Mouse (Mus musculus) CH12.LX (cell line): Measurements from ENCODE around the gene Eif4g3. TPM values are rescaled to one million over a fixed set of nuclear protein-coding genes. Genes with fewer than 3 reads are reported as not detected.
A peak's percentile ranks its signal among the peaks of the same experiment; 100 is the strongest.

Experiments used
- DNase-seq: peaks from one replicate; pipeline ENCODE4 v3.0.0-alpha.2; 2013; ENCODE audit errors: extremely low read depth
- H3K27ac ChIP-seq: 2 replicates; pipeline ENCODE4 v1.5.1; 2012; ENCODE audit warnings: low read depth, mild to moderate bottlenecking, control low read depth, moderate library complexity; ENCODE audit not compliant: insufficient read depth
- H3K27me3 ChIP-seq: replicated peaks from 2 replicates; pipeline ENCODE3; 2012; ENCODE audit warnings: inconsistent platforms
- H3K36me3 ChIP-seq, 2 experiments: replicated peaks in 1 of 2; 2 replicates each; pipeline versions ENCODE3 to v1.6.1; 2012; ENCODE audit warnings: inconsistent platforms in 1 of 2, low read length in 1 of 2, mild to moderate bottlenecking in 1 of 2, mixed read lengths in 1 of 2, moderate library complexity in 1 of 2; ENCODE audit not compliant: control insufficient read depth in 1 of 2, insufficient read depth in 1 of 2
- H3K4me1 ChIP-seq, 2 experiments: 2 replicates each; pipeline ENCODE4 v1.6.1; 2012; ENCODE audit warnings: inconsistent platforms in 1 of 2, moderate library complexity in 1 of 2; ENCODE audit not compliant: insufficient read depth in 2 of 2, control insufficient read depth in 1 of 2
- H3K4me2 ChIP-seq: 2 replicates; pipeline ENCODE4 v1.6.1; 2012; ENCODE audit warnings: low read depth, mild to moderate bottlenecking, control low read depth; ENCODE audit not compliant: poor library complexity, insufficient read depth, severe bottlenecking
- H3K4me3 ChIP-seq, 3 experiments: fragments of 150-350 bp in 1 of 3; sonication (generic) in 1 of 3; replicated peaks in 1 of 3; 2 replicates each; pipeline versions ENCODE3 to v1.5.1; 2011 to 2012; ENCODE audit warnings: low read depth in 2 of 3, low read length in 2 of 3, mild to moderate bottlenecking in 2 of 3, moderate library complexity in 2 of 3, control low read depth in 1 of 3, improper control_type of control experiment in 1 of 3, inconsistent platforms in 1 of 3, mixed read lengths in 1 of 3; ENCODE audit not compliant: poor library complexity in 1 of 3
- H3K79me2 ChIP-seq: replicated peaks from 2 replicates; pipeline ENCODE4 v1.6.1; 2012; ENCODE audit warnings: mild to moderate bottlenecking, moderate library complexity; ENCODE audit not compliant: control insufficient read depth, poor library complexity, insufficient read depth, severe bottlenecking; ENCODE audit errors: extremely low read depth
- H3K9ac ChIP-seq: 2 replicates; pipeline ENCODE4 v1.6.1; 2012; ENCODE audit warnings: low read depth, mild to moderate bottlenecking, control low read depth, moderate library complexity; ENCODE audit not compliant: insufficient read depth
- H3K9me3 ChIP-seq: replicated peaks from 2 replicates; pipeline ENCODE3; 2012; ENCODE audit warnings: low read length, inconsistent platforms, mixed read lengths
- BHLHE40 ChIP-seq: IDR thresholded peaks from 2 replicates; pipeline ENCODE4 v1.6.1; 2011; ENCODE audit warnings: mild to moderate bottlenecking, low read depth, low read length, improper control_type of control experiment
- CTCF ChIP-seq, 2 experiments: IDR thresholded peaks in 1 of 2; conservative IDR thresholded peaks in 1 of 2; 2 replicates each; pipeline ENCODE4 v1.5.1; 2011 to 2012; ENCODE audit warnings: low read depth in 2 of 2, low read length in 2 of 2, improper control_type of control experiment in 1 of 2, inconsistent platforms in 1 of 2, mild to moderate bottlenecking in 1 of 2, moderate library complexity in 1 of 2
- E2F4 ChIP-seq: IDR thresholded peaks from 2 replicates; pipeline ENCODE4 v1.6.1; 2011; ENCODE audit warnings: low read depth, low read length, improper control_type of control experiment; ENCODE audit not compliant: insufficient replicate concordance
- EP300 ChIP-seq: IDR thresholded peaks from 2 replicates; pipeline ENCODE4 v1.6.1; 2011; ENCODE audit warnings: low read length, improper control_type of control experiment
- HCFC1 ChIP-seq: IDR thresholded peaks from 2 replicates; pipeline ENCODE4 v1.6.1; 2012; ENCODE audit warnings: low read depth, mild to moderate bottlenecking, inconsistent platforms, low read length, improper control_type of control experiment
- IRF4 ChIP-seq: IDR thresholded peaks from 2 replicates; pipeline ENCODE4 v1.6.1; 2014; ENCODE audit warnings: low read depth, mild to moderate bottlenecking, inconsistent platforms, low read length, improper control_type of control experiment
- JUN ChIP-seq: IDR thresholded peaks from 2 replicates; pipeline ENCODE4 v1.6.1; 2011; ENCODE audit warnings: low read depth, mild to moderate bottlenecking, low read length, improper control_type of control experiment, moderate library complexity; ENCODE audit not compliant: insufficient read depth
- JUND ChIP-seq: conservative IDR thresholded peaks from 2 replicates; pipeline ENCODE4 v1.6.1; 2011; ENCODE audit warnings: low read depth, low read length, improper control_type of control experiment
- MAX ChIP-seq: IDR thresholded peaks from 2 replicates; pipeline ENCODE4 v1.6.1; 2011; ENCODE audit warnings: low read length, improper control_type of control experiment
- MXI1 ChIP-seq: IDR thresholded peaks from 2 replicates; pipeline ENCODE4 v1.6.1; 2011; ENCODE audit warnings: mild to moderate bottlenecking, low read depth, low read length, improper control_type of control experiment
- MYC ChIP-seq: IDR thresholded peaks from 2 replicates; pipeline ENCODE4 v1.6.1; 2011; ENCODE audit warnings: low read depth, mild to moderate bottlenecking, improper control_type of control experiment, low read length
- NELFE ChIP-seq: IDR thresholded peaks from 2 replicates; pipeline ENCODE4 v1.6.1; 2011; ENCODE audit warnings: low read depth, low read length, improper control_type of control experiment
- NRF1 ChIP-seq: IDR thresholded peaks from 2 replicates; pipeline ENCODE4 v1.6.1; 2014; ENCODE audit warnings: low read depth, mild to moderate bottlenecking, inconsistent platforms, low read length, improper control_type of control experiment, moderate library complexity
- PAX5 ChIP-seq: IDR thresholded peaks from 2 replicates; pipeline ENCODE4 v1.6.1; 2012; ENCODE audit warnings: low read length, inconsistent platforms, mixed read lengths
- RCOR1 ChIP-seq: conservative IDR thresholded peaks from 2 replicates; pipeline ENCODE4 v1.6.1; 2012; ENCODE audit warnings: low read depth, mild to moderate bottlenecking, inconsistent platforms, low read length, improper control_type of control experiment
- SMC3 ChIP-seq: IDR thresholded peaks from 2 replicates; pipeline ENCODE4 v1.6.1; 2011; ENCODE audit warnings: low read depth, low read length, improper control_type of control experiment
- USF1 ChIP-seq: IDR thresholded peaks from 2 replicates; pipeline ENCODE4 v1.6.1; 2014; ENCODE audit warnings: low read depth, mild to moderate bottlenecking, inconsistent platforms, low read length, improper control_type of control experiment
- USF2 ChIP-seq: conservative IDR thresholded peaks from 2 replicates; pipeline ENCODE4 v1.6.1; 2011; ENCODE audit warnings: low read depth, low read length, improper control_type of control experiment
- ZC3H11A ChIP-seq: IDR thresholded peaks from 2 replicates; pipeline ENCODE4 v1.6.1; 2012; ENCODE audit warnings: low read depth, mild to moderate bottlenecking, inconsistent platforms, low read length, improper control_type of control experiment
- ZKSCAN1 ChIP-seq: IDR thresholded peaks from 2 replicates; pipeline ENCODE4 v1.6.1; 2012; ENCODE audit warnings: low read depth, inconsistent platforms, low read length, improper control_type of control experiment, borderline replicate concordance
- ZMIZ1 ChIP-seq: IDR thresholded peaks from 2 replicates; pipeline ENCODE4 v1.6.1; 2012; ENCODE audit warnings: low read depth, mild to moderate bottlenecking, inconsistent platforms, low read length, improper control_type of control experiment
- ZNF384 ChIP-seq: IDR thresholded peaks from 2 replicates; pipeline ENCODE4 v1.6.1; 2012; ENCODE audit warnings: low read depth, low read length, improper control_type of control experiment, inconsistent platforms
- dilution Hi-C: fragments of 300-500 bp; cut with MboI; formaldehyde crosslinking; loops from 2 replicates; pipeline ENCODE4 v1.14.3; 2020; ENCODE audit warnings: low sequenced_read_pairs; ENCODE audit not compliant: extremely low pct_unique_long_range_greater_than_20kb, extremely low pct_ligation_motif_present
- in situ Hi-C: fragments of 300-500 bp; cut with MboI; formaldehyde crosslinking; loops from 3 replicates; pipeline ENCODE4 v1.14.3; 2019; ENCODE audit warnings: low sequenced_read_pairs, low pct_ligation_motif_present, low pct_unique_long_range_greater_than_20kb, mixed read lengths
- polyA plus RNA-seq: library from polyadenylated mRNA; unstranded; fragments of >175 nt; gene quantifications from 2 replicates; pipeline ENCODE4 v1.2.1, GENCODE M21; 2012; ENCODE audit warnings: low read depth; ENCODE audit not compliant: insufficient read length
- total RNA-seq, 2 experiments: library from RNA; depleted of rRNA; stranded (reverse); fragments of 300-350 nt in 1 of 2; fragments of >200 nt in 1 of 2; gene quantifications; 2 replicates each; pipeline ENCODE4 v1.2.3; 2012 to 2014

The Eif4g3 gene
- total and polyA plus RNA-seq, 3 experiments = 10.8 to 47.2 (median 24.0) TPM

GRCm38 (mm10) chr4:137945376-137945775, 47.4 kb upstream of the Eif4g3 start (continued):
- TF ChIP-seq USF2 (no peak), IRF4 (no peak), MXI1 (no peak), BHLHE40 (no peak), ZC3H11A (no peak), USF1 (peak; percentile 56), MYC (peak; percentile 97), NELFE (no peak), MAX (peak; percentile 65), ZNF384 (no peak)

- no peak overlapping the region for H3K9ac ChIP-seq
- in situ Hi-C loops = loop anchor here (5.0 kb wide), 2 partner anchors 94 to 214 kb away; no protein-coding TSS in a partner anchor
- peaks cover 70% of the 10 kb centered on the region for H3K27me3 ChIP-seq
- H3K79me2 ChIP-seq = no peaks in the 10 kb centered on the region
- dilution Hi-C loops = no loop called here
- H3K4me2 ChIP-seq = no peak overlapping the region
- H3K4me3 ChIP-seq = no peak overlapping the region
- DNase-seq = no peak
- no peaks in the 10 kb centered on the region for H3K36me3 ChIP-seq
- peaks cover 2% of the 10 kb centered on the region for H3K9me3 ChIP-seq
- TF ChIP-seq ZC3H11A (no peak), ZKSCAN1 (no peak), EP300 (no peak), NRF1 (no peak), HCFC1 (no peak), PAX5 (no peak), ZMIZ1 (no peak), JUND (no peak), CTCF (conservative IDR thresholded peaks at IDR 0.05 in 1 of 2, IDR thresholded peaks at IDR 0.05 in 1 of 2; ENCODE audit: low read depth in 2 of 2, low read length in 2 of 2) (no peak), JUN (no peak), NELFE (no peak), E2F4 (no peak), SMC3 (no peak), USF2 (no peak), RCOR1 (no peak), MYC (no peak)
- H3K4me1 ChIP-seq = peaks cover 0 to 10% of the 10 kb centered on the region in 2 experiments; a peak in 2 of 4 replicates
- H3K27ac ChIP-seq = no peak overlapping the region
Measured at GRCm38 (mm10) chr4:137946419-137946818, 46.4 kb upstream of the Eif4g3 start.
